Mouse (Mus musculus) forebrain, embryonic 13.5 days (tissue): Measurements from ENCODE around the gene Npw. TPM values are rescaled to one million over a fixed set of nuclear protein-coding genes. Genes with fewer than 3 reads are reported as not detected.

Experiments used
- ATAC-seq: fragments of 200-750 bp; cut with Nextera tagmentation; 2 replicates; pipeline ENCODE4 v1.8.0; 2017
- H3K27ac ChIP-seq: fragments of 300-500 bp; sonication (generic); 2 replicates; pipeline ENCODE4 v1.5.1; 2015; ENCODE audit warnings: inconsistent platforms, mild to moderate bottlenecking, moderate library complexity
- H3K27me3 ChIP-seq: fragments of 300-500 bp; sonication (generic); 2 replicates; pipeline ENCODE4 v1.6.1; 2015; ENCODE audit warnings: mild to moderate bottlenecking, inconsistent platforms
- H3K36me3 ChIP-seq: fragments of 300-500 bp; sonication (generic); 2 replicates; pipeline ENCODE4 v1.6.1; 2015; ENCODE audit warnings: mild to moderate bottlenecking, inconsistent platforms; ENCODE audit not compliant: poor library complexity, severe bottlenecking
- H3K4me1 ChIP-seq: fragments of 300-500 bp; sonication (generic); 2 replicates; pipeline ENCODE4 v1.6.1; 2015; ENCODE audit warnings: inconsistent platforms
- H3K4me2 ChIP-seq: fragments of 300-500 bp; sonication (generic); 2 replicates; pipeline ENCODE4 v1.6.1; 2015; ENCODE audit warnings: inconsistent platforms, mild to moderate bottlenecking, moderate library complexity
- H3K4me3 ChIP-seq: fragments of 300-500 bp; sonication (generic); 2 replicates; pipeline ENCODE4 v1.5.1; 2015; ENCODE audit warnings: mild to moderate bottlenecking, inconsistent platforms
- H3K9ac ChIP-seq: fragments of 300-500 bp; sonication (generic); 2 replicates; pipeline ENCODE4 v1.6.1; 2015; ENCODE audit warnings: mild to moderate bottlenecking, inconsistent platforms
- H3K9me3 ChIP-seq: fragments of 300-500 bp; sonication (generic); replicated peaks from 2 replicates; pipeline ENCODE4 v1.6.1; 2016; ENCODE audit warnings: inconsistent platforms
- WGBS: fragments of 180-500 bp; shearing (Covaris S2); methylation state at CpG from one replicate; pipeline ENCODE4 v1.1.7; 2015; 5-methylcytosine and 5-hydroxymethylcytosine counted together
- polyA plus RNA-seq: library from polyadenylated mRNA; unstranded; fragments of >200 nt; fragmentation: Nextera tagmentation; extraction: Ambion mirVana; gene quantifications from 2 replicates; pipeline ENCODE4 v1.2.1, GENCODE M21; 2015

The Npw gene
- polyA plus RNA-seq, result not detected in 2 replicates

- ATAC-seq, result 0 out of 2 replicates have a peak, but pooled peaks have one; percentile 21
Measured at GRCm38 (mm10) chr17:24658017-24658758, at the start of gene Npw. Gene Npw, minus strand, starts transcription at chr17:24658457.

GRCm38 (mm10) chr17:24707801-24708425 is 49.7 kb upstream of the Npw start:
- peaks cover 19% of the 10 kb centered on the region for H3K4me1 ChIP-seq
- no peaks in the 10 kb centered on the region for H3K9me3 ChIP-seq
- peak overlapping the region; percentile 83 for H3K4me3 ChIP-seq
- peak overlapping the region; percentile 89 for H3K4me2 ChIP-seq
- H3K36me3 ChIP-seq, result peaks cover 24% of the 10 kb centered on the region
- 6% methylated on average over 24 of the region's 24 CpGs for WGBS
- H3K9ac ChIP-seq, result peak overlapping the region; percentile 84
- peak; percentile 50; the same call in 1 of the 2 replicates for ATAC-seq
- no peaks in the 10 kb centered on the region for H3K27me3 ChIP-seq
- H3K27ac ChIP-seq, result peak overlapping the region; percentile 74

More at GRCm38 (mm10) chr17:24658017-24658758, at the start of gene Npw:
- Histone ChIP-seq H3K36me3 (no peaks in the 10 kb centered on the region), H3K27ac (no peak within 1 kb of the TSS), H3K9me3 (no peaks in the 10 kb centered on the region), H3K27me3 (peaks cover 51% of the 10 kb centered on the region), H3K4me3 (peak within 1 kb of the TSS; percentile 39), H3K9ac (peak within 1 kb of the TSS; percentile 60), H3K4me2 (peak within 1 kb of the TSS; percentile 64), H3K4me1 (peaks cover 14% of the 10 kb centered on the region)
- WGBS, result 2% methylated on average over 47 of the region's 47 CpGs

GRCm38 (mm10) chr17:24706982-24707800 is 48.9 kb upstream of the Npw start, which contains the start of gene Tbl3:
Gene Tbl3, minus strand, starts transcription at chr17:24707660.
- Histone ChIP-seq H3K4me3 (peak within 1 kb of the TSS; percentile 83), H3K27ac (peak within 1 kb of the TSS; percentile 74), H3K9ac (peak within 1 kb of the TSS; percentile 84), H3K9me3 (no peaks in the 10 kb centered on the region), H3K27me3 (no peaks in the 10 kb centered on the region), H3K4me2 (peak within 1 kb of the TSS; percentile 89), H3K4me1 (peaks cover 19% of the 10 kb centered on the region), H3K36me3 (peaks cover 31% of the 10 kb centered on the region)
- WGBS, result 4% methylated on average over 32 of the region's 32 CpGs
- ATAC-seq, result peak; percentile 93

GRCm38 (mm10) chr17:24705821-24706220 is 47.6 kb upstream of the Npw start:
- Histone ChIP-seq H3K36me3 (peaks cover 45% of the 10 kb centered on the region), H3K4me2 (peak overlapping the region; percentile 89), H3K9ac (no peak overlapping the region), H3K4me3 (peak overlapping the region; percentile 83), H3K9me3 (no peaks in the 10 kb centered on the region), H3K27ac (no peak overlapping the region), H3K4me1 (peaks cover 19% of the 10 kb centered on the region), H3K27me3 (no peaks in the 10 kb centered on the region)
- WGBS, result 98% methylated on average over 3 of the region's 3 CpGs
- no peak for ATAC-seq

GRCm38 (mm10) chr17:24701251-24701650 is 43.0 kb upstream of the Npw start:
- H3K9me3 ChIP-seq, result no peaks in the 10 kb centered on the region
- H3K4me1 ChIP-seq, result peaks cover 27% of the 10 kb centered on the region
- H3K4me3 ChIP-seq, result no peak overlapping the region
- no peak for ATAC-seq
- H3K36me3 ChIP-seq, result peaks cover 59% of the 10 kb centered on the region
- no peak overlapping the region for H3K27ac ChIP-seq
- WGBS, result 92% methylated on average over 9 of the region's 9 CpGs
- no peak overlapping the region for H3K4me2 ChIP-seq
- no peaks in the 10 kb centered on the region for H3K27me3 ChIP-seq
- no peak overlapping the region for H3K9ac ChIP-seq

- H3K4me3 ChIP-seq, result no peak overlapping the region
- H3K4me2 ChIP-seq, result no peak overlapping the region
- H3K36me3 ChIP-seq, result peaks cover 47% of the 10 kb centered on the region
- no peak overlapping the region for H3K27ac ChIP-seq
- H3K27me3 ChIP-seq, result no peaks in the 10 kb centered on the region
- 82% methylated on average over 2 of the region's 2 CpGs for WGBS
- H3K9ac ChIP-seq, result no peak overlapping the region
- no peak for ATAC-seq
- H3K4me1 ChIP-seq, result peaks cover 31% of the 10 kb centered on the region
- H3K9me3 ChIP-seq, result no peaks in the 10 kb centered on the region
Measured at GRCm38 (mm10) chr17:24699473-24699872, 41.2 kb upstream of the Npw start.

GRCm38 (mm10) chr17:24698715-24699114 is 40.5 kb upstream of the Npw start:
- H3K36me3 ChIP-seq, result peaks cover 39% of the 10 kb centered on the region
- H3K4me1 ChIP-seq, result peaks cover 31% of the 10 kb centered on the region
- H3K27me3 ChIP-seq, result no peaks in the 10 kb centered on the region
- H3K4me2 ChIP-seq, result no peak overlapping the region
- H3K4me3 ChIP-seq, result no peak overlapping the region
- H3K9me3 ChIP-seq, result no peaks in the 10 kb centered on the region
- WGBS, result 75% methylated on average over 9 of the region's 9 CpGs
- no peak overlapping the region for H3K27ac ChIP-seq
- no peak for ATAC-seq
- H3K9ac ChIP-seq, result no peak overlapping the region

GRCm38 (mm10) chr17:24697985-24698384 is 39.7 kb upstream of the Npw start:
- no peak for ATAC-seq
- H3K4me3 ChIP-seq, result no peak overlapping the region
- H3K27ac ChIP-seq, result no peak overlapping the region
- H3K9me3 ChIP-seq, result no peaks in the 10 kb centered on the region
- H3K4me2 ChIP-seq, result no peak overlapping the region
- H3K9ac ChIP-seq, result no peak overlapping the region
- WGBS, result 17% methylated on average over 5 of the region's 5 CpGs
- no peaks in the 10 kb centered on the region for H3K27me3 ChIP-seq
- H3K36me3 ChIP-seq, result peaks cover 40% of the 10 kb centered on the region
- H3K4me1 ChIP-seq, result peaks cover 31% of the 10 kb centered on the region

- H3K4me2 ChIP-seq, result peak within 1 kb of the TSS; percentile 66
- H3K4me3 ChIP-seq, result peak within 1 kb of the TSS; percentile 79
- H3K9me3 ChIP-seq, result no peaks in the 10 kb centered on the region
- peak within 1 kb of the TSS; percentile 87 for H3K9ac ChIP-seq
- no peaks in the 10 kb centered on the region for H3K27me3 ChIP-seq
- H3K4me1 ChIP-seq, result peaks cover 31% of the 10 kb centered on the region
- peaks cover 33% of the 10 kb centered on the region for H3K36me3 ChIP-seq
- peak within 1 kb of the TSS; percentile 84 for H3K27ac ChIP-seq
- ATAC-seq, result peak; percentile 89
- WGBS, result under 1% methylated on average over 46 of the region's 76 CpGs
Measured at GRCm38 (mm10) chr17:24696011-24696697, 37.9 kb upstream of the Npw start, which contains the start of the genes Gfer and Noxo1. Gene Gfer, minus strand, starts transcription at chr17:24696156. Gene Noxo1, plus strand, starts transcription at chr17:24696234.

GRCm38 (mm10) chr17:24695326-24696010 is 37.2 kb upstream of the Npw start:
- peak overlapping the region; percentile 66 for H3K4me2 ChIP-seq
- H3K9me3 ChIP-seq, result no peaks in the 10 kb centered on the region
- H3K4me3 ChIP-seq, result peak overlapping the region; percentile 79
- ATAC-seq, result peak; percentile 56
- H3K36me3 ChIP-seq, result peaks cover 26% of the 10 kb centered on the region
- WGBS, result 5% methylated on average over 48 of the region's 51 CpGs
- peak overlapping the region; percentile 87 for H3K9ac ChIP-seq
- H3K27ac ChIP-seq, result peak overlapping the region; percentile 84
- H3K4me1 ChIP-seq, result peaks cover 35% of the 10 kb centered on the region
- peaks cover 4% of the 10 kb centered on the region for H3K27me3 ChIP-seq

GRCm38 (mm10) chr17:24692385-24692784 is 34.1 kb upstream of the Npw start:
- Histone ChIP-seq H3K9ac (no peak overlapping the region), H3K9me3 (no peaks in the 10 kb centered on the region), H3K27ac (no peak overlapping the region), H3K4me3 (no peak overlapping the region), H3K27me3 (peaks cover 28% of the 10 kb centered on the region), H3K36me3 (peaks cover 15% of the 10 kb centered on the region), H3K4me2 (no peak overlapping the region), H3K4me1 (peaks cover 46% of the 10 kb centered on the region)
- 84% methylated on average over 5 of the region's 5 CpGs for WGBS
- ATAC-seq, result no peak
